Mouse (Mus musculus): ENCODE measurements around the gene Gm21866.
"Not testable (repeated sequence)": the region's sequence is repeated elsewhere in the genome, so short reads cannot be mapped to it uniquely, and the experiment has no call there.

Gene Gm21866

DNA sequence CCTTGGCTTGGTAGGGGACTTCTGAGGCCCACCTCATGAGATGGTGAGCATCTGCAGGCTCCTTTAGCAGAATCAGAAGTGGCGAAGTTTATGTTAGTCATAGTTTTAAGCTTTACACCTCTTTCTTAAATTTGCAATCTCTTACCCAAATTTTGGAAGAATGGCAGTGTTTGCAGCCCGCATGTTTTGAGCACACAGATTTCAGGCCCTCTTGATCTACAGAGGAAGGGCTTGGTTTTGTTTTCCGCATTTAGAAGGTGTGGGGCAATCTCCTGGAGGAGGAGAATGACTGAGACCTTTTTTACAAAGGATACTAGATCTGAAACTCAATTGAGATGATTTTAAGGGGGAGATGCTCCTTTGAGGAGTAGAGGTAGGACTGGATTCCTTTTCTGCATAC lies at the start of gene Gm21866:
Gene Gm21866, minus strand, starts transcription at position 101 of the 400 bp plus-strand sequence.
- not testable (repeated sequence) for DNase-seq (ENCODE audit: low read depth)

DNA sequence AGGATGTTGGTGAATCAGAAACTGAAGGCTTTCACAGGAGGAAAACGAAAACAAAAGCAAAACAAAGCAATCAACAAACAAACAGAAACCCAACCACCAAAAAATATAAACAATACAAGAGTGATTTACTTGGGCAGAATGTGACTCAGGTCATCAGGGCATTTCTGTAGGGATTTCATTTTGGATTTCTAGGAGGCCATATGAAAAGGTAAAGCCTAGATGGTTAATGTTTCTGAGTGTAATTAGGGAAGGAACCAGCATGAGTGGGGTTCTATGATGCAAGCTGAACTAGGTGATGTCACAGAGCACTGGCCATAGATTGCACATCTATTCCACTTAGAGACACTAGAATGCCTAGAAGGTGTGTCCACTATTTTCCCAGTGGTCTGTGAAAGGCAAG lies 28.3 kb upstream of the Gm21866 start, which contains the start of gene Gm20773:
Gene Gm20773, plus strand, starts transcription at position 301 of the 400 bp plus-strand sequence.
- not testable (repeated sequence) for DNase-seq (ENCODE audit: low read depth)
